Mouse (Mus musculus) ES-Bruce4 (cell line): Measurements from ENCODE around the gene Gm5767. TPM values are rescaled to one million over a fixed set of nuclear protein-coding genes. Genes with fewer than 3 reads are reported as not detected.
A peak's percentile ranks its signal among the peaks of the same experiment; 100 is the strongest.

ENCODE experiments used
- H3K27ac ChIP-seq: 2 replicates; pipeline ENCODE4 v1.5.1; 2012; ENCODE audit warnings: low read length, inconsistent platforms; ENCODE audit not compliant: insufficient read depth
- H3K27me3 ChIP-seq: 2 replicates; pipeline ENCODE4 v1.6.1; 2012; ENCODE audit warnings: mild to moderate bottlenecking, low read length, inconsistent platforms; ENCODE audit not compliant: control insufficient read depth, poor library complexity, insufficient read depth, severe bottlenecking
- H3K36me3 ChIP-seq: 2 replicates; pipeline ENCODE4 v1.6.1; 2012; ENCODE audit warnings: inconsistent platforms, mild to moderate bottlenecking, low read length, moderate library complexity; ENCODE audit not compliant: control insufficient read depth, poor library complexity, insufficient read depth, severe bottlenecking
- H3K4me1 ChIP-seq: one replicate; pipeline ENCODE4 v1.8.1; 2011; ENCODE audit warnings: low read length; ENCODE audit not compliant: control insufficient read depth, insufficient read depth
- H3K4me3 ChIP-seq: 2 replicates; pipeline ENCODE4 v1.5.1; 2011; ENCODE audit warnings: low read depth, mild to moderate bottlenecking, low read length
- H3K9ac ChIP-seq: 2 replicates; pipeline ENCODE4 v1.6.1; 2012; ENCODE audit warnings: low read depth, mild to moderate bottlenecking, inconsistent platforms; ENCODE audit not compliant: poor library complexity, severe bottlenecking
- H3K9me3 ChIP-seq: replicated peaks from 2 replicates; pipeline ENCODE4 v1.6.1; 2012; ENCODE audit warnings: mild to moderate bottlenecking, low read length, inconsistent platforms; ENCODE audit not compliant: control insufficient read depth, poor library complexity, insufficient read depth, severe bottlenecking
- CTCF ChIP-seq: IDR thresholded peaks from one replicate; pipeline ENCODE4 v1.8.1; 2011; ENCODE audit warnings: low read depth, low read length
- EP300 ChIP-seq: IDR thresholded peaks from 2 replicates; pipeline ENCODE4 v1.6.1; 2011; ENCODE audit warnings: low read depth, low read length; ENCODE audit not compliant: insufficient read depth
- POLR2A ChIP-seq: IDR thresholded peaks from one replicate; pipeline ENCODE4 v1.8.1; 2011; ENCODE audit warnings: low read length; ENCODE audit not compliant: insufficient read depth
- polyA plus RNA-seq: library from polyadenylated mRNA; stranded (reverse); fragments of >200 nt; gene quantifications from 2 replicates; pipeline ENCODE4 v1.2.4, GENCODE M21; 2011; ENCODE audit warnings: low read depth; ENCODE audit not compliant: missing spikeins, insufficient read depth, insufficient read length

Gm5767 gene
- polyA plus RNA-seq, 1 experiment = not detected

DNA sequence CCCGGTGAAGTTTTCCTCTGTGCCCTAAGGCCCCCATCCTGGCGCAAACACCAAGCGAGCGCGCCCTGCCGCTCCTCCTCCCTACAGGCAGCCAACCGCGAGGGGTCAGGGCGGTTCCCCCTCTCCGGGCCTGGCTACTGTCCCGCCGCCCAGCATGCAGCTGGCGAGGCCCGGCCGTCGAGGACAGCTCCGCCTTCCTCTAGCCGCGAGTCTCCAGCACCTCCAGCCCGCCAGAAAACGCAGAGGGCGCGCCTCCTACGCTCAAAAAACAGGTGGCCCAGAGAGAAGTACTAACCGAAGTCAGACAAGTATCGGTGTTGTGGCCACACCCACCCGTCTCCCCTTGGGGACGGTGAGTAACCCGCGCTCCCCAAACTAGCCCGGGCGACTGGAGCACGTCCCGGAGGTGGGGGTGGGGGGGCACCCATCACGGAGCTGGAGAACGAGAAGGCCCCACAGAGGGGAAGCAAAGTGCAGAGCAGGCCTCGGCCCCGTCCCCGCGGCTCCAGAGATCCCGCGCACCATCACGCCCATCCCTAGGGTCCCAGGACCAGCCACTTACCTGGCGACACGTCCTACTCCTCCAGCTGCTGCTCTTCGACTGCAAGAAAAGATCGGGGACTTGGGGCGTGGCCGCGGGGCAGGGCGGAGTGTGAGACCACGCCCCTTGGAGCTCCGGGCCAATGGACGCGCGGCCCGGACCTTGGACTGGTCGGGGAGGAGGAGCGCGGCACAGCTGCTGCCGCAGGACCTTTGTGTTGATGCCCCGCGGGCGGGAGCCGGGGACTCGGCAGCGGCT, 8.8 kb upstream of the Gm5767 start, which contains the start of gene Carhsp1:
Gene Carhsp1, minus strand, starts transcription at position 605 of the 799 bp plus-strand sequence.
- Histone ChIP-seq H3K27me3 (no peaks in the 10 kb centered on the region), H3K4me1 (peaks cover 14% of the 10 kb centered on the region), H3K27ac (peak within 1 kb of the TSS; percentile 32), H3K9me3 (no peaks in the 10 kb centered on the region), H3K4me3 (peak within 1 kb of the TSS; percentile 72), H3K36me3 (no peaks in the 10 kb centered on the region), H3K9ac (peak within 1 kb of the TSS; percentile 58)
- TF ChIP-seq POLR2A (peak; percentile 89), CTCF (no peak), EP300 (0 out of 2 replicates have a peak, but pooled peaks have one; percentile 3)

DNA sequence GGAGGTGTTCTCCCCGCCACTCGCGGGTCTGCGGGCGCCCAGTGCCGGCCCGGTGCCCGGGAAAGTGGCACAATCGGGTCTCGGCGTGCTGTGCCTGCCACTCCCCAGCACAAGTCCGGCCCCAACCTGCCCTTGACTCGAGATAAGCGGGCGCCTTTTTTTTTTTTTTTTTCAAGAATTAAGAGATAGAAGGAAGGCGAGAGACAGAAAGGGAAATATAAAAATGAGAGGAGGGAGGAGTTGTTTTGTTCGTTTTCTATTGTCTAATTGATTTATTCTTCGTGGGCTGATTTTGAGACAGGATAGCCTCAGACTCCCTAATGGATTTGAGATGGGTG, 8.3 kb upstream of the Gm5767 start:
- peak overlapping the region; percentile 48 for H3K4me3 ChIP-seq
- H3K27me3 ChIP-seq = no peaks in the 10 kb centered on the region
- peaks cover 12% of the 10 kb centered on the region for H3K4me1 ChIP-seq
- H3K9ac ChIP-seq = peak overlapping the region; percentile 58
- H3K9me3 ChIP-seq = no peaks in the 10 kb centered on the region
- TF ChIP-seq EP300 (no peak), CTCF (no peak), POLR2A (no peak)
- no peak overlapping the region for H3K27ac ChIP-seq
- no peaks in the 10 kb centered on the region for H3K36me3 ChIP-seq

GRCm38 (mm10) chr16:8672811-8673210, 7.8 kb upstream of the Gm5767 start:
- H3K9me3 ChIP-seq = no peaks in the 10 kb centered on the region
- H3K36me3 ChIP-seq = no peaks in the 10 kb centered on the region
- H3K4me3 ChIP-seq = no peak overlapping the region
- peaks cover 10% of the 10 kb centered on the region for H3K4me1 ChIP-seq
- H3K27ac ChIP-seq = no peak overlapping the region
- H3K9ac ChIP-seq = no peak overlapping the region
- TF ChIP-seq CTCF (no peak), EP300 (no peak), POLR2A (no peak)
- no peaks in the 10 kb centered on the region for H3K27me3 ChIP-seq

DNA sequence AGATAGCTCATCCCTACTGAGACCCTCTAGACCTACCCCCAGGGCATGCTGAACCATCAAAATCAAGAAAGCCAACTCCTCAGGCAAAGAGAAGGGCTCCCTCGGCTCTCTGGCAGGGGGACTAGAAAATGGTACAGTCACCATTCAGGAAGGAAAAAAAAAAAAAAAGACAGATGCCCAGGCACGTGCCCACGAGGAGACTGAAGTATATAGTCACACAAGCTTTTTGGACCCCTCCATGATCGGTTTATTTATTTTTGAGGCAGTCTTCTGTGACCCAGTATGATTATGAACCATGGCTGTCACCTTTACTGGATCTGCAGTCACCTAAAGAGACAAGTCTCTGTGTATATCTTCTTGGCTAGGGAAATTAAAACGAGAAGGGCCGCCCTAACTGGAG, 7.2 kb upstream of the Gm5767 start:
- Histone ChIP-seq H3K27ac (no peak overlapping the region), H3K4me3 (no peak overlapping the region), H3K9ac (no peak overlapping the region), H3K27me3 (no peaks in the 10 kb centered on the region), H3K4me1 (peaks cover 8% of the 10 kb centered on the region), H3K9me3 (no peaks in the 10 kb centered on the region), H3K36me3 (no peaks in the 10 kb centered on the region)
- TF ChIP-seq CTCF = no peak
- TF ChIP-seq POLR2A = no peak
- no peak for TF ChIP-seq EP300

GRCm38 (mm10) chr16:8674165-8674564, 6.4 kb upstream of the Gm5767 start:
- peak; percentile 85 for TF ChIP-seq CTCF
- no peak for TF ChIP-seq POLR2A
- Histone ChIP-seq H3K27ac (no peak overlapping the region), H3K36me3 (no peaks in the 10 kb centered on the region), H3K9ac (no peak overlapping the region), H3K27me3 (no peaks in the 10 kb centered on the region), H3K4me3 (no peak overlapping the region), H3K9me3 (no peaks in the 10 kb centered on the region), H3K4me1 (peaks cover 7% of the 10 kb centered on the region)

- H3K36me3 ChIP-seq = no peaks in the 10 kb centered on the region
Measured at GRCm38 (mm10) chr16:8675559-8675958, 5.0 kb upstream of the Gm5767 start.

More at GRCm38 (mm10) chr16:8675559-8675958, 5.0 kb upstream of the Gm5767 start:
- no peak for TF ChIP-seq POLR2A
- no peak for TF ChIP-seq EP300
- TF ChIP-seq CTCF = no peak
- Histone ChIP-seq H3K27me3 (no peaks in the 10 kb centered on the region), H3K27ac (no peak overlapping the region), H3K9ac (no peak overlapping the region), H3K9me3 (no peaks in the 10 kb centered on the region), H3K4me1 (no peaks in the 10 kb centered on the region), H3K4me3 (no peak overlapping the region)
